Mouse (Mus musculus) kidney, embryonic 16.5 days (tissue): ENCODE data around the gene Pigl. TPM values are rescaled to one million over a fixed set of nuclear protein-coding genes. Genes with fewer than 3 reads are reported as not detected.
"Not testable (repeated sequence)": the region's sequence is repeated elsewhere in the genome, so short reads cannot be mapped to it uniquely, and the experiment has no call there.

Experiments used
- ATAC-seq: fragments of 200-750 bp; cut with Nextera tagmentation; 2 replicates; pipeline ENCODE4 v1.8.0; 2017; ENCODE audit warnings: moderate TSS enrichment; ENCODE audit not compliant: low FRiP score, low TSS enrichment
- H3K27ac ChIP-seq: fragments of 300-500 bp; sonication (generic); 2 replicates; pipeline ENCODE4 v1.5.1; 2014; ENCODE audit warnings: low read length
- H3K27me3 ChIP-seq: fragments of 300-500 bp; sonication (generic); 2 replicates; pipeline ENCODE4 v1.6.1; 2014; ENCODE audit warnings: low read length, control low read depth, mixed read lengths; ENCODE audit not compliant: insufficient read depth
- H3K36me3 ChIP-seq: fragments of 300-500 bp; sonication (generic); 2 replicates; pipeline ENCODE4 v1.6.1; 2014; ENCODE audit warnings: low read length, control low read depth, mixed read lengths; ENCODE audit not compliant: insufficient read depth
- H3K4me1 ChIP-seq: fragments of 300-500 bp; sonication (generic); 2 replicates; pipeline ENCODE4 v1.6.1; 2014; ENCODE audit warnings: low read length, control low read depth, mixed read lengths; ENCODE audit not compliant: insufficient read depth
- H3K4me2 ChIP-seq: fragments of 300-500 bp; sonication (generic); replicated peaks from 2 replicates; pipeline ENCODE4 v1.6.1; 2014; ENCODE audit warnings: low read depth, low read length
- H3K4me3 ChIP-seq: fragments of 300-500 bp; sonication (generic); 2 replicates; pipeline ENCODE4 v1.5.1; 2014; ENCODE audit warnings: mild to moderate bottlenecking, low read length
- H3K9ac ChIP-seq: fragments of 300-500 bp; sonication (generic); replicated peaks from 2 replicates; pipeline ENCODE4 v1.6.1; 2014; ENCODE audit warnings: low read length
- H3K9me3 ChIP-seq: fragments of 300-500 bp; sonication (generic); 2 replicates; pipeline ENCODE4 v1.6.1; 2016; ENCODE audit warnings: low read length, control low read depth
- WGBS: fragments of 180-500 bp; shearing (Covaris S2); extraction: QIAGEN DNeasy Blood & Tissue Kit; methylation state at CpG from one replicate; pipeline ENCODE4 v1.1.7; 2014; 5-methylcytosine and 5-hydroxymethylcytosine counted together
- polyA plus RNA-seq: library from polyadenylated mRNA; unstranded; fragments of >200 nt; fragmentation: Nextera tagmentation; extraction: Ambion mirVana; gene quantifications from 2 replicates; pipeline ENCODE4 v1.2.1, GENCODE M21; 2015

Gene Pigl
- polyA plus RNA-seq, 1 experiment from 2014 or later = 10.9 TPM

DNA sequence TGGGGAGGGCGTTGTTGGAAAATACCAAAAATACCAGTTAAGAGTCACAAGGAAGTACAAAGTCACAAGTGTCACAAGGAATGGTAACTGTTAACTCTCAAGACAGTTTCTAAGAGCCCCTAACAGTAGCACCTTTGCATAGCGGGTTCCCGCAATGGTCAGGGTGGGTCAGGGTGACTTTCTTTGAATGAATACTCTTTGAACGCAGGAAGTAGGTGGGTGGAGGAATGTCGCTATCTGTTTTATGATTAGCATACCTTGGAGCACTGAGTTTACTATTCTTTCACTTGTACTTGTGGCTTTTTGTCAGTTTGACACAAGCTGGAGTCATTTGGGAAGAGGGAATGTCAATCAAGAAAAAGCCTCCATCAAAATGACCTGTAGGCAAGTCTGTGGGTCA is 50.6 kb downstream of the Pigl start:
- not testable (repeated sequence) for H3K4me3 ChIP-seq, H3K4me1 ChIP-seq, H3K4me2 ChIP-seq, H3K9me3 ChIP-seq, H3K36me3 ChIP-seq, ATAC-seq, H3K9ac ChIP-seq, H3K27me3 ChIP-seq, H3K27ac ChIP-seq
- 96% methylated on average over 5 of the region's 5 CpGs for WGBS

DNA sequence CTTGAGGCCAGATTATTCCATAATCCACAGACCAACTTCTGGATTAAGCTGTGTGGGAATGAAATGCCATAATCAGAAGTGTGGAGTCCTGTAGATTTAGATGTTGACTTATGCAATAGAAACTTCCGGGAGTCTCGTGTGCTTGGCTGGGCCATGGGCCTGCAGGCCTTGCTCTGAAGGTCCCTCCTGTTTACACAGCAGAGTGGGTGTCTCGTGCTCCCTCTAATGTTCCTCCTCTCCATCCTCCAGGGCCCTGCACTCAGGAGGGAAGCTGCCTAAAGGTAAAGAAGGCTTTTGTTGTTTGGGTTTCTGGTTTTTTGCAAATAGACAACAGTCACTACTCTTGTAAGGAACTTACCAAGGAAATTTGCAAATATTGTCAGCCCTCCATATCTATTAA is 51.3 kb downstream of the Pigl start:
- Histone ChIP-seq H3K9ac (no peak overlapping the region), H3K4me3 (no peak overlapping the region), H3K27me3 (no peaks in the 10 kb centered on the region), H3K4me1 (no peaks in the 10 kb centered on the region), H3K27ac (no peak overlapping the region), H3K9me3 (no peaks in the 10 kb centered on the region), H3K4me2 (no peak overlapping the region), H3K36me3 (no peaks in the 10 kb centered on the region)
- ATAC-seq = no peak
- WGBS = 55% methylated on average over 3 of the region's 3 CpGs

DNA sequence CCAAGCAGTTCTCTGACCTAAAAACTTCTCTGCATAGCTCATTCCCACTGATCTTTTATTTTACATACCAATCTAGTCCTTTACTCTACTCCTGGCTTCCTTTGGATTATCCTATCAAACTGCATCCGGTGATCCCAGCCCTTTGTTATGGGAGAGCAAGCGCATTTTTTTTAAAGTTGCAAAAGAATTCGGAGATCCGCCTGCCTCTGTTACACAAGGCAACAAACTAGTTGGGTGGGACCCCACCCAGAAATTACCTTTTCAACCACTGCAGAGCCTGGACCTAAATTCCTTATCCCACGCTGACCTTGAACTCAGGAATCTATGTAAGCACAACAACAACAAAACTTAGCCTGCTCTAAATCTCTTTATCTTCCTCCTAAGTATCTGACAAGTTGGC is 52.7 kb downstream of the Pigl start:
- no peak overlapping the region for H3K4me3 ChIP-seq
- H3K4me2 ChIP-seq = no peak overlapping the region
- no peaks in the 10 kb centered on the region for H3K27me3 ChIP-seq
- no peaks in the 10 kb centered on the region for H3K4me1 ChIP-seq
- H3K27ac ChIP-seq = no peak overlapping the region
- no peak for ATAC-seq
- H3K9ac ChIP-seq = no peak overlapping the region
- H3K36me3 ChIP-seq = no peaks in the 10 kb centered on the region
- 86% methylated on average over 5 of the region's 5 CpGs for WGBS
- no peaks in the 10 kb centered on the region for H3K9me3 ChIP-seq

DNA sequence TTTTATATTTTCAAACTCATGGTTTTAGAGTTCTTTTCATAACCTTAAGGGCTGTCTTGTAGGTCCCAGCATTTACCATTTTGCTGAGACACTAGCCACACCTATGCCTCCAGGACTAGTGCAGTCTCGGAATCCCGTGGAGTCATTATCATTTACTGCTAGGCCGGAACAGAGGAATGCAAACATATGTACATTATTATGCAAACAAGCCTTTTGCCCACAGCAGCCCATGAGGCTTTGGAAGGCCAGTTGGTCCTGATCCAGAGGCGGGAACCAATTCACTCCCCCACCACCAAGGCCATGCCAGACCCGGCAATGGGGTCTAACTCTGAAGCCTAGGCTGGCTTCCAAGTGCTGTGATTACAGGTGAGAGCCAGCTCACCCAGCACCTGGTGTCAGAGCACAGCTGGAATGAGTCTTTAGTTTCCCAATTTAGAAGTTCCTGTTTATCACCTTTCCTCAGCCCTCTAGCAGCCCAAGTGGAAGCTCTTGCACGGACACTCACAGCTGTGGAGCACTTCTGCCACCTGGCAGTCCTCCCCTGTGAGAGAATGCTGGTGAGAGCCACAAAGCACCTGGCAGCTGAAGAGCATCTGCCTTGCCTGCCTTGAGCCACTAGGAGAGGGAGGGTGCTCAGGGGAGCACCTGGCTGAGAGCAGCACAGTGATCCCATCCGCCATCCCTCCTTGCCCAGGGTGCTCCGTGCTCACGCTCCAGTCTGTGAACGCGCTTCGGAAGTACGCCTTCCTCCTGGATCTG is 53.4 kb downstream of the Pigl start:
- H3K9ac ChIP-seq = no peak overlapping the region
- H3K27ac ChIP-seq = no peak overlapping the region
- WGBS = 86% methylated on average over 13 of the region's 13 CpGs
- no peaks in the 10 kb centered on the region for H3K27me3 ChIP-seq
- H3K9me3 ChIP-seq = no peaks in the 10 kb centered on the region
- no peaks in the 10 kb centered on the region for H3K36me3 ChIP-seq
- H3K4me1 ChIP-seq = no peaks in the 10 kb centered on the region
- ATAC-seq = no peak
- no peak overlapping the region for H3K4me2 ChIP-seq
- H3K4me3 ChIP-seq = no peak overlapping the region

DNA sequence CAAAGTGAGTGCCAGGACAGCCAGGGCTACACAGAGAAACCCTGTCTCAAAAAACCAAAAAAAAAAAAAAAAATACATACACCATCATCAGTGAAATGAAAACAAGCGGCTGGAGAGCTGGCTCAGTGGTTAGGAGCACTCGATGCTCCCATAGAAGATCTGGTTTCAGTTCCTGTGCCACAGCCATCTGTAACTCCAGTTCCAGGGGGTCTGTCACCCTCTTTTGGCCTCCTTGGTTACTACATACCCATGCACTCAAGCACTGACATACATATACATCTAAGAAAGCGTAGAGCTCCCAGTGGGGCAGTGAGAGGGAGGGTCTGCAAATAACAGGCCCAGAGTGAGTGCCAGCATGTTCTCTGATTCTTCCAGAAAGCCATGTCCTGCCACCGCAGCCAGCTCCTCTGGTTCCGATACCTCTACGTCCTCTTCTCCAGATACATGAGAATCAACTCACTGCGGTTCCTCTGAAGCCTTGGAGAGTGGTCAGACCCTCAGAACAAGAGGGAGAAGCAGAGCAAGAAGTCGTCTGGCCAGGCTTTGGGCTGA is 54.3 kb downstream of the Pigl start:
- WGBS = 81% methylated on average over 8 of the region's 8 CpGs
- H3K4me1 ChIP-seq = no peaks in the 10 kb centered on the region

DNA sequence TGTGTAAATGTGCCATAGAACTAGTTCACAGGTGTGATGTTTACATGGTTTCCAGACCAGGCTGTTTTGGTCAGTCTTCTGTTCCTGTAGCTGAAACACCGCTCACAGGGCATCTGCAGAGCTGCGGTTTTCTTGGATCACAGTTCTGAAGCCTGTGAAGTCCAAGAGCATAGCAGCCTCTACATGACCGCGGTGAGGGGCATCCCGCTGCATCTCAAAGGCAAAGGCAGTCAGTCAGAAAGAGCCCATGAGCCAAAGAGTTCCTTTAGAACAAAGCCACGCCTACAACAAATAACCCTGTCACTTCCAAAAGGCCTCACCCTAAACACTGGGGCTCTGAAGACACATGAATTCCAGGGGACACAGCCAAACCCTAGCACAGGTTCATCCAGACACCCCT is 55.1 kb downstream of the Pigl start:
- no peaks in the 10 kb centered on the region for H3K9me3 ChIP-seq
- H3K36me3 ChIP-seq = no peaks in the 10 kb centered on the region
- H3K4me2 ChIP-seq = no peak overlapping the region
- 75% methylated on average over 6 of the region's 6 CpGs for WGBS
- H3K27me3 ChIP-seq = no peaks in the 10 kb centered on the region
- no peak overlapping the region for H3K9ac ChIP-seq
- ATAC-seq = no peak
- H3K27ac ChIP-seq = no peak overlapping the region
- no peak overlapping the region for H3K4me3 ChIP-seq
- H3K4me1 ChIP-seq = no peaks in the 10 kb centered on the region

More for the DNA sequence above, 54.3 kb downstream of the Pigl start:
- no peaks in the 10 kb centered on the region for H3K27me3 ChIP-seq
- no peak overlapping the region for H3K27ac ChIP-seq
- no peaks in the 10 kb centered on the region for H3K36me3 ChIP-seq
- H3K4me2 ChIP-seq = no peak overlapping the region
- H3K9ac ChIP-seq = no peak overlapping the region
- no peak for ATAC-seq
- no peaks in the 10 kb centered on the region for H3K9me3 ChIP-seq
- H3K4me3 ChIP-seq = no peak overlapping the region

DNA sequence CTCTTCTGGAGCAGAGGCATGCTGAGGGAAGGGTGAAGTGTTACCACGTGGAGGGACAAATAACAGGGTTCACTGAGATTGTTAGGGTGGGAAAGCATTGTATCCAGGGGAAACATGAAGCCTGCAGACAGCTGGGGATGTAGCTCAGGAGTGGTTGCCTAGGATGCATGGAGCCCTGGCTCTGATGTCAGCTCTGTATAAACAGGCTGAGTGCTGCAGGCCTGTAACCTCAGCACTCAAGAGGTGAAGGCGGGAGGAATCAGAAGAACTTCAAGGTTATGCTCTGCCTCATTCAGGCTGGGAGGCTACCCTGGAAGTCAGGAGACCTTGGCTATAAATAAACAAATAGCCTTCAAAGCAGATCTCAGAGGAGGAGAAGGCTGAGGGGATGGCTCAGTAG is 60.7 kb downstream of the Pigl start:
- ATAC-seq = peak; percentile 93

DNA sequence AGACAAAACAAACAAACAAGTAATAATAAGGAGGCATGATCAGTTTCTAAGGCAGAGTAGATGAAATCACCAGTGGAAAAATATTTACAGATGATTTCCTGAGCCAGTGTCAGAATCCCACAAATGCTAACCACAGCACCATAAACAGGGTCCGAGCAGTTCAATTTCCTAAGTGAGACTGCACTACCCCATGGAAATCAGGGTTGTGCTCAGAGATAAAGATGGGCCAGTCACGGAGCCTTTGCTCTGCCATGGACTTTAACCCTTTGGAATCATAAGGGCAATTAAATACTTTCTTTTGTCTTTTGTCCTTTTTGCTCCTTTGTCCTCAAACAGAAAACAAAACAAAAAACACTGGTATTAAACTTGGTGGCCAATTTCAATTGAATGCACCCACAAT is 64.0 kb downstream of the Pigl start:
- Histone ChIP-seq H3K36me3 (no peaks in the 10 kb centered on the region), H3K9ac (no peak overlapping the region), H3K9me3 (no peaks in the 10 kb centered on the region), H3K4me3 (no peak overlapping the region), H3K4me1 (no peaks in the 10 kb centered on the region), H3K4me2 (no peak overlapping the region), H3K27me3 (no peaks in the 10 kb centered on the region), H3K27ac (no peak overlapping the region)
- 67% methylated on average over 2 of the region's 2 CpGs for WGBS
- no peak for ATAC-seq

More for the DNA sequence above, 60.7 kb downstream of the Pigl start:
- H3K4me1 ChIP-seq = no peaks in the 10 kb centered on the region
- H3K4me3 ChIP-seq = no peak overlapping the region
- no peaks in the 10 kb centered on the region for H3K36me3 ChIP-seq
- H3K9ac ChIP-seq = no peak overlapping the region
- WGBS = 23% methylated on average over 2 of the region's 2 CpGs
- no peaks in the 10 kb centered on the region for H3K27me3 ChIP-seq
- no peak overlapping the region for H3K4me2 ChIP-seq
- H3K9me3 ChIP-seq = no peaks in the 10 kb centered on the region
- H3K27ac ChIP-seq = no peak overlapping the region

DNA sequence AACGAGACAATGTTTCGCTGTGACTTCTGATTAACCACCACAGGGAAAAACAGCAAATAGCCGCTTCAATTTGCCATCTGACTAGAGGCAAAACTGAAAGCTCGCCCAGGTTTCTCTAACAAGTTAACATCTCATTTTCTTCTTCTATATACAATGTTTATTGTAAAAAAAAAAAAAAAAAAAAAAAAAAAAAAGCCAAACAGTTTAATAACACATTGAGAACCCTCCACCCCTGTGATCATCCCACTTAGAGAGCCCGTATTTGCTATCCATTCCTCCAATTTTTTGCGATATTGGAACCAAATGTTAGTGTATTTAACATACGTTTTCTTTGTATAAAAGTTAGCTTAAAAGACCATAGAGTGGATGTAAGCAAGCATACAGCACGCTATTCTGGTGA is 78.8 kb downstream of the Pigl start:
- Histone ChIP-seq H3K4me1 (0 out of 2 replicates have a peak, but pooled peaks cover 7% of the 10 kb centered on the region), H3K36me3 (no peaks in the 10 kb centered on the region), H3K4me2 (no peak overlapping the region), H3K27ac (no peak overlapping the region), H3K9me3 (no peaks in the 10 kb centered on the region), H3K9ac (no peak overlapping the region), H3K27me3 (peaks cover 7% of the 10 kb centered on the region; the same call in 1 of the 2 replicates), H3K4me3 (no peak overlapping the region)
- ATAC-seq = no peak
- WGBS = 91% methylated on average over 8 of the region's 8 CpGs

DNA sequence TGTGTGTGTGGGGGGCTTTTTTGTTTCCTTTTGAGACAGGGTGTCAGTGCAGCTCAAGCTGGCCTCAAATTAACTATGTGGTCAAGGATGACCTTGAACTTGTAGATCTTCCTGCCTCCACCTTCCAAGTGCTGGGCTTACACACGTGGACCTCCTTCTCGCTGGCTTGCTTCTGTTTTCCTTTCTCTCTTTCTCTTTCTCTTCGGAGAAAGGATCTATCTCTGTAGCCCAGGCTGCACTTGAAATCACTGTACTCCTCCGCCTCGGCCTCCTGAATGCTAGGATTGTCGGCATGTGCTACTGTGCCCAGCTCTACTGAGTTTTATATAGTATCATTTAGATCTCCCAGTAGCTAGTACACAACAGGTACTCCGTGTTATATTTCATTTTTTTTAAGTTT is 79.3 kb downstream of the Pigl start:
- 28% methylated on average over 7 of the region's 7 CpGs for WGBS
- H3K9ac ChIP-seq = no peak overlapping the region

More for the DNA sequence above, 79.3 kb downstream of the Pigl start:
- no peak overlapping the region for H3K4me2 ChIP-seq
- no peaks in the 10 kb centered on the region for H3K36me3 ChIP-seq
- H3K4me3 ChIP-seq = 0 out of 2 replicates have a peak overlapping the region, but pooled peaks have one; percentile 8
- peaks cover 7% of the 10 kb centered on the region; the same call in 1 of the 2 replicates for H3K27me3 ChIP-seq
- H3K27ac ChIP-seq = no peak overlapping the region
- H3K4me1 ChIP-seq = 0 out of 2 replicates have a peak, but pooled peaks cover 7% of the 10 kb centered on the region
- no peak for ATAC-seq
- no peaks in the 10 kb centered on the region for H3K9me3 ChIP-seq
